Mouse (Mus musculus): Measurements from ENCODE around the gene Gsdma3.
"Not testable (repeated sequence)": the region's sequence is repeated elsewhere in the genome, so short reads cannot be mapped to it uniquely, and the experiment has no call there.

The Gsdma3 gene

GRCm38 (mm10) chr11:98595955-98596354 is 30.2 kb upstream of the Gsdma3 start:
- DNase-seq (ENCODE audit: low spot score in 2 of 2), result no peak

DNA sequence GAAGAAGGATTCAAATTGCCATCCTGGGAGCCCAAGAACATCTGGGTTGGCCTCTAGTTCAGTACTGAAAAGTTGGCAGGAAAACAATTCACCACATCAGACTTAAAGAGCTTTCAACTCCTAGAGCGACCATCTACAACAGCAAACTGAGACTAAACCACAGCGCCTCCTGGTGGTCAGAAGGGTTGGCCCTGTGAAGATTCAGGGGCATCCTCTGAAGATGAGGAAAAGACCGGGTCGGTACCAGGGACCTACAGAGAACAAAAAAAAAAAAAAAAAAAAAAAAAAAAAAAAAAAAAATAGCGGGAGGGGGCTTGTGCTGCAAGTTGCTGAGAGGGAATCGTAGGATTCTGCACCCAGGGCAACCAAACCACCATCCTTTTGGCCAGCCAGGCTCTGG is 28.8 kb upstream of the Gsdma3 start:
- no peak for DNase-seq (ENCODE audit: low spot score in 2 of 2)

DNA sequence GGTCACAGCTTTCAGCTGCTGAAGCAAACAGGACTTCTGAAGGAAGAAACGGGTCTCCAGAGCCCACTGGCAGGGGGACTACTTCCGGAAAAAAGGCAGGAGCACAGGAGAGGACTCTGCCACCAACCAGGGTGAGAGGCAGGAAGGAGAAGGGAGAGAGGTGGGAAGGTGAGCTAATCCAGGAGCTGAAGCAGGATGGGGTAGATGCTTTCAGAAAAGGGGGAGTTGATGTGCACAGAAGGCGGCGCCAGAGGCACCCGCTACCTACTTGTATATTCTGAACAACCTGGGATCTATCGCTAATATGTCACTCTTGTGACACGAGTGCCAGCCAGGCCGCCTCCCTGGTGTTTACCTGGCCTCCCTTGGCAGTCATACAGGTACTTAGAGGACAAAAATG is 28.2 kb upstream of the Gsdma3 start, which contains the start of gene Lrrc3c:
Gene Lrrc3c, plus strand, starts transcription at position 301 of the 400 bp plus-strand sequence.
- no peak for DNase-seq (ENCODE audit: low spot score in 2 of 2)

GRCm38 (mm10) chr11:98598851-98599290 is 27.3 kb upstream of the Gsdma3 start:
- no peak for DNase-seq (ENCODE audit: low spot score in 2 of 2)

- no peak for DNase-seq (ENCODE audit: low spot score in 2 of 2)
Observed at GRCm38 (mm10) chr11:98599291-98599690, 26.9 kb upstream of the Gsdma3 start.

DNA sequence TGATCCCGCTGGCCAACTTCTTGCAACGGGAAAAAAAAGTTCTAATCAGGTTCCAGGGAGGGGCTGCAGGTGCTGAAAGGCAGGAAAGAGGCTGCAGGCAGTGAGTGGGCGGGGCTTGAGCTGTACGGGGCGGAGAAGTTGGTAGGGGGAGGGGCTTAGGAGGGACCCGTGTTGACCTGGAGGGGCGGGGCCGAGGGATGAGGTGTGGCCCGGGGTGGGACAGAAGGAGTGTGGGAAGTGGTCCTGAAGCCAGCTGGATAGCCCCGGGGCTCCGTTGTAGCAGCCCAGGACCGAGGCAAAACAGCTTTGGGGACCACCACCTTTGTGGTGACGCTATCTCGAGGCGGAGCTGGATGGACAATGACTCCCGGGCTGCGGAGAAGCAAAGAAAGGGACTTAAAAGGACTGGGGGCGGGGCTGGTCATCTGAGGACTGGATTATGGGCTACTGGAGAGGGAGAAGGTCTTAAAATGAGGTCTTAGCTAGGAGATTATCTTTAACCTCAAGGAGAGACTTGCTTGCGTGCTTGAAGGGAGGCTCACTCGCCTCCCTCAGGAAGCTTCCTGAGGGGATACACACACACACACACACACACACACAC is 24.0 kb upstream of the Gsdma3 start:
- DNase-seq (ENCODE audit: low spot score in 2 of 2), result no peak

- no peak for DNase-seq (ENCODE audit: low spot score in 2 of 2)
Observed at GRCm38 (mm10) chr11:98603953-98604352, 22.2 kb upstream of the Gsdma3 start.

DNA sequence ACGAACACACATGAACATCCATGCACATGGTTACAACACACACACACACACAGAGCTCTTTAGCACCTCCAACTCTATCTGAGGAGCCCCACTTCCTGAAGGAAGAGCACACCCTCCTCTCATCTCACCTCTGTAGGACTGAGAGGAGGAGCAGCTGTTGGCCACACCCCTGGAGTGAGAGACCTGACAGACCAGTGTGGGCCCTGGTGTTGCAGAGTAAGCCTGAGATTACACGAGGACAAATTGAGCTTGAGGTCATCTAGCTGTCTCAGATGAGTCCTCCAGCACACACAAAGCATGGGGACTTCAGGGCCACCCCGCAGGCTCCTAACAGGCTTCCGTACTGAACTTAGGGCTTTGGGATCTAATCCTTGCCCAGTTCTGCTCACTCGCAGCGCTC is 21.2 kb upstream of the Gsdma3 start:
- not testable (repeated sequence) for DNase-seq (ENCODE audit: low spot score in 2 of 2)

DNA sequence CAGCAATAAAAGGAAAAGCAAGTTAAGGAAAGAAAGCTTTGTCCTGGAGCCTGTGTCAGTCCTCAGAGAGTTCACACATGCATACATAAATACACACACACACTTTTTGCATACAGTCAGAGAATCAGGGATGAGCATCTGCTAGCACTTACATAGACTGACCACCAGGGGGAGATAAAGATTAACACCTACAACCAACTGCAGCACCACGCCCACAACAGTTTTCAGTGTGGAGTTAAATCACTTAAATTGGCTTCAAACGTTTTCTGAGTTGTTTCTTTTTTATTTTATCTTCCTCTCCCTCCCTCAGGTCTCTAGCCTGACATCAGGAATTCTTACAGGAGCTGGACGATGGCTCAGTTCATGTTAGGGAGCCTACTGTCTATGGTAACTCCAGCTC is 19.4 kb upstream of the Gsdma3 start:
- peak in 1 of 2 experiments; percentile 47 for DNase-seq (ENCODE audit: low spot score in 2 of 2)

GRCm38 (mm10) chr11:98620791-98621190 is 5.4 kb upstream of the Gsdma3 start:
- no peak for DNase-seq (ENCODE audit: low spot score in 2 of 2)

DNA sequence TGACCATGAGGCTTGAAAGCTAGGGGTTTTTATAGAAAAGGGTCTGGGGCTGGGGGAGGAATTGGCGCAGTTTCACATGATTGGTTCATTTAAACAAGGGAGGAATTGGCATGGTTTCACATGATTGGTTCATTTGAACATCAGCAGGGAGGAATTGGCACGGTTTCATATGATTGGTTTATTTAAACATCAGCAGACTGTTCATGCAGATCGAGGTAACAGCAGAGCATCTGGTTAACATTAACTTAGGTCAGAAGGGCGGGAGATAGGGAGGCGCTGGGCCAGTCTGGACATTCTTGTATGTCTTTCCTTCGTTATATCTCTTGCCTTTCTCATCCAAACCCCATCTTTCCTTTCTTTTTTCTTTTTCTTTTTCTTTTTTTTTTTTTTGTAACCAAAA is 2.2 kb upstream of the Gsdma3 start:
- not testable (repeated sequence) for DNase-seq (ENCODE audit: low spot score in 2 of 2)

DNA sequence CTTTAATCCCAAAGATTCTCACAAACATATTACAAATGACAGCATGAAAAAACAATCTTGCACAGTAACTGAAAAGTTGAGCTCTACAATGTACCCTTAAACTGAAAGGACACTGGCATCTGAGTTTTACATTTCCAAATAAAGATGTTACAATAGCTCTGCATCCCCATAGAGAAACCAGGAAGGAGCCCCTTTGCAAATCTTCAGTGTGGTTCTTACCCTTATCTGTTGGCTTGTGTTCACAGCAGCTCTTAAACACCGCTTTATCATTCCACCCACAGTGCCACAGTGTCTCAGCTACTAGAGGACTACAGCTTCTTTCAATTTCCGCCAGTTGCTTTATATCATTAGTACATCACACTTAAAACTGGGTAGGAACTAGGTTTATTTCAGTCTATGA is 1.8 kb upstream of the Gsdma3 start:
- DNase-seq (ENCODE audit: low spot score in 2 of 2), result not testable (repeated sequence)

DNA sequence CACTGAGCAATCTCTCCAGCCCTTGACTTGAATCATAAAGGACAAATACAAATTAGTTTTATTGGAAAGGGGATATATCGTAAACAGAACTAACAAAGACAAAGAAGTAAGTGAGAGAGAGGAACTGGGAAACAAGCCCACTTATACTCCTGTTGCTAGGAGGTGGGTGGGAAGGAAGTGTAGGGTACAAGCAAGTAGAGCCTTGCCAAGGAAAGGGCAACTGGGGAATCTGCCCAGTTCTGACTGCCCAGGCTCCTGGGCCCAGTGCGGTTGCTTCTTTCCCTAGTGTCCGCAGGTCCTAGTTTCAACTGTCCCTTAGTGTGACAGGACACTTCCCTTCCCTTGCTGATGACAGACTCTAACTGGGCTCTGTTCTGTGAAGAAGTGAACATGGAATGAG is 2.5 kb downstream of the Gsdma3 start:
- no peak for DNase-seq (ENCODE audit: low spot score in 2 of 2)

DNA sequence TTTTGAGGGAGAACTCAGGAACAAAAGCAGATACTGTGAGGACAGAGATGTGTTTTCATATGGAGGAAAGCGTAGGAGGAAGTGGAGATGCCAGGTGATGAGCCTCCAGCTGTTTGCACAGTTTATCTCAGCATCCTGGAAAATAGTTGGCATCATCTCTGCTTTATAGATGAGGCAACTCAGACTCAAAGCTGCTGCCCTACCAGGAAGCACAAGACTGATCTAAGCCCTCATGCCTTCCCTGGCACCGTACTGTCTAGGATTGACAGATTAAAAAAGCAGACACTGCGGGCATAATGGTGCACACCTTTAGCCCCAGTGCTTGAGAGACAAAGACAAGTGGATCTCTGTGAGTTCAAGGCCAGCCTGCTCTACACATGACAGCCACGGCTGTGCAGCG is 4.5 kb downstream of the Gsdma3 start:
- DNase-seq (ENCODE audit: low spot score in 2 of 2), result no peak

- DNase-seq (ENCODE audit: low spot score in 2 of 2), result not testable (repeated sequence)
Observed at GRCm38 (mm10) chr11:98635312-98635970, 9.3 kb downstream of the Gsdma3 start.

DNA sequence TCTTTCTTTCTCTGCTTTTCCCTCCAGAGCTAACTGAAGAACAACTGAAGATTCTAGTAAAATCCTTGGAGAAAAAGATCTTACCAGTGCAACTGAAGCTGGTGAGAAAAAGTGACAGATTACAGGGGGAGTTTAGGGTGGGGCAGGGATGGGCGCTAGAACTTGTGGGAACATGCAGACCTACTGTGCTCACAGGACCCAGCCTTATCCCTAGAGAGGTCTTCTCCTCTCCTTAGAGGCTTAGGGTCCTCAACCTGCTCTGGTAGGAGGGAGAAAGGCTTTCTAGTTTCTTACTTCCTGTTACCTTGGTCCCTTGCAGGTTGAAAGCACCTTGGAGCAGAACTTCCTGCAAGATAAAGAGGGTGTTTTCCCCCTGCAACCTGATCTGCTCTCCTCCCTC is 11.3 kb downstream of the Gsdma3 start:
- DNase-seq (ENCODE audit: low spot score in 2 of 2), result no peak

- no peak for DNase-seq (ENCODE audit: low spot score in 2 of 2)
Observed at GRCm38 (mm10) chr11:98640091-98640490, 13.9 kb downstream of the Gsdma3 start.

DNA sequence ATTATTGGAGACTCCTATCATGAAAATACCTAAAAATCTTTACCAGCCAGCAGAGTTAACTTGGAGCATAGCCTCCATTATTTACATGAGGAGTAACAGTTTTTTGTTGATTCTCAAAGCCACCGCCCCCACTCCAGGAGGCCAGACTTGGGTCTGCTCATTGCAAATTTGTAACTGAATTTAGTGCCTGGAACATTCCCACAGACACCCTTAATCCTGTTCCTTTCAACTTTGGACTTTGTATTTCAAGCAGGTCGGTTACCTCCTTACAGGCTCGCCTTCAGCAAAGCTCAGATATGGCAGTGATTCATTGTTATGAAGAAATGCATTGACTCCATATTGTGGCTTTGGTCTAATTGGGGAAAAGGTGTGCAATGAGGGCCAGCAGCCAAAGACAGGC is 18.6 kb downstream of the Gsdma3 start:
- no peak for DNase-seq (ENCODE audit: low spot score in 2 of 2)

GRCm38 (mm10) chr11:98645946-98646345 is 19.8 kb downstream of the Gsdma3 start:
- DNase-seq (ENCODE audit: low spot score in 2 of 2), result no peak

DNA sequence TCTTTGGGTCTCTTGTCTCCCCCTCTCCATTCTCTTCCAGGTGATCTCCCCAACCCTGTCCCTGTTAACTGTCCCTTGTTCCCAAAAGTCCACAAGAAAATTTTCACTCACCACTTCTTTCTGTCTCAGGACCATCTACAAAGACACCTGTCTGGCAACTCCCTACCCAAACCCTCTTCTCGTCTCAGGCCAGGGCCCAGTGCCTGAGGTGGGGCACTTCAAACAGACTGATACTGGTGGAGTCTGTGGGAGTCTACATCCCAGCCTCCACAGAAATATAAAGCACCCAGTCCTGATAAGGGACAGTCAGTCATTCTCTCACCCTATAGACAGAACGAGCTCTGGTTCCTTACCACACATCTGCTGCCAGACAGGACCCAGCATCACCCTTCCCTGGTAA is 20.3 kb downstream of the Gsdma3 start, which contains the start of gene Gsdma2:
Gene Gsdma2, plus strand, starts transcription at position 301 of the 400 bp plus-strand sequence.
- DNase-seq (ENCODE audit: low spot score in 2 of 2), result no peak

DNA sequence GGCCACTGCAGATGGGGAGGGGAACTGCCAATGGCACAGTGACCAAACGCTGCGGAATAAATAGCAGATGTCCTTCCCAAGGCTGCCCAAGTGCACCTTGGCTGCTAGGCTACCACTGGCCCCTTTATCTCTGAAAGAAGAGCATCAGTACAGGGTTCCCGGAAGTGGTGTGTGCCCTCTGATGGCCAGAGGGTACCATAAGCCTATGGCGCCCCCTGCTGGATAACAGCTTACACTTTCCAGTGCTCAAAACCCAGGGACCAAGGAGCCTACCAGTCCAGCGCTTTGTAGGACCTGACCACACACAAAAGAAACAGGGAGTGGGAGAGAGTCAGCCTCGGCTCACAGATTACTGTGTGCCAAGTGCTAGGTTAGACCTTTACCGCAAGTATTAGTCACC is 28.9 kb downstream of the Gsdma3 start:
- DNase-seq (ENCODE audit: low spot score in 2 of 2), result peak in 1 of 2 experiments; percentile 19

- peak in 1 of 2 experiments; percentile 57 for DNase-seq (ENCODE audit: low spot score in 2 of 2)
Observed at GRCm38 (mm10) chr11:98660517-98660916, 34.4 kb downstream of the Gsdma3 start.

DNA sequence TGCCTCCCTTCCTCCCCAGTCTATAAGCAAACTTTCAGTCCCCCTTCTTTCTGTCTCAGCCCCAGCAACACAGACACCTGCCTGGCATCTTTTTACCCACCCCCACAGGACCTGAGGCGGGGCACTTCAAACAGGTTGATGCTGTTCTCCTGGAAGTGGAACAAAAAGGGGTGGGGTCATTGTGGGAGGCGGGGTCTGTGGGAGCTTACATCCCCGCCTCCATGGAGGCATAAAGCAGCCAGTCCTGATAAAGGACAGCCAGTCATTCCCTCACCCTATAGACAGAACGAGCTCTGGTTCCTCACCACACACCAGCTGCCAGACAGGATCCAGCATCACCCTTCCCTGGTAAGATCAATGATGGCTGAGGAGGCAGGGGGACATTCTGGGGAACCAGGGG is 37.9 kb downstream of the Gsdma3 start, which contains the start of gene Gsdma:
Gene Gsdma, plus strand, starts transcription at position 261 of the 400 bp plus-strand sequence.
- no peak for DNase-seq (ENCODE audit: low spot score in 2 of 2)
